Mouse (Mus musculus) embryonic facial prominence, embryonic 10.5 days (tissue): ENCODE measurements around the gene Prss32. TPM values are rescaled to one million over a fixed set of nuclear protein-coding genes. Genes with fewer than 3 reads are reported as not detected.

Experiments
- DNase-seq: peaks from one replicate; pipeline ENCODE4 v3.0.0-alpha.2; 2017; ENCODE audit warnings: low spot score
- H3K27ac ChIP-seq: fragments of 300-500 bp; sonication (generic); replicated peaks from 2 replicates; pipeline ENCODE4 v1.5.1; 2016; ENCODE audit warnings: mild to moderate bottlenecking
- H3K27me3 ChIP-seq: fragments of 300-500 bp; sonication (generic); replicated peaks from 2 replicates; pipeline ENCODE4 v1.6.1; 2016; ENCODE audit warnings: low read depth, mild to moderate bottlenecking; ENCODE audit not compliant: poor library complexity, severe bottlenecking
- H3K36me3 ChIP-seq: fragments of 300-500 bp; sonication (generic); replicated peaks from 2 replicates; pipeline ENCODE4 v1.6.1; 2016; ENCODE audit warnings: mild to moderate bottlenecking, moderate library complexity
- H3K4me1 ChIP-seq: fragments of 300-500 bp; sonication (generic); 2 replicates; pipeline ENCODE4 v1.6.1; 2016
- H3K4me3 ChIP-seq: fragments of 300-500 bp; sonication (generic); 2 replicates; pipeline ENCODE4 v1.5.1; 2016; ENCODE audit warnings: mild to moderate bottlenecking, moderate library complexity
- H3K9me3 ChIP-seq: fragments of 300-500 bp; sonication (generic); 2 replicates; pipeline ENCODE4 v1.6.1; 2016; ENCODE audit warnings: mild to moderate bottlenecking
- WGBS: fragments of 180-500 bp; shearing (Covaris S2); methylation state at CpG from one replicate; pipeline ENCODE4 v1.1.7; 2016; 5-methylcytosine and 5-hydroxymethylcytosine counted together
- polyA plus RNA-seq: library from polyadenylated mRNA; unstranded; fragments of >200 nt; fragmentation: Nextera tagmentation; extraction: Ambion mirVana; gene quantifications from 2 replicates; pipeline ENCODE4 v1.2.1, GENCODE M21; 2016

Prss32 gene
- polyA plus RNA-seq, 1 experiment from 2014 or later: 0.45 TPM

DNA sequence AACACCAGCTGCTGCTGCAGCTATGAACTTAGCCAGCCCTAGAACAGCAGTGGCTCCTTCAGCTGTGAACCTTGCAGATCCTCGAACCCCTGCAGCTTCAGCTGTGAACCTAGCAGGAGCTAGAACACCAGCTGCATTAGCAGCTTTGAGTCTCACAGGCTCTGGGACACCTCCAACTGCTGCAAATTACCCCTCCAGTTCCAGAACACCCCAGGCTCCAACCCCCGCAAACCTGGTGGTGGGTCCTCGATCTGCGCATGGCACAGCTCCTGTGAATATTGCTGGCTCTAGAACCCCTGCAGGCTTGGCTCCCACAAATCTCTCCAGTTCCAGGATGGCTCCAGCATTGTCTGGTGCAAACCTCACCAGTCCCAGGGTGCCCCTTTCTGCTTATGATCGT is 22.9 kb upstream of the Prss32 start:
- peaks cover 37% of the 10 kb centered on the region for H3K9me3 ChIP-seq
- H3K4me3 ChIP-seq: no peak overlapping the region
- DNase-seq: no peak
- WGBS: 94% methylated on average over 5 of the region's 5 CpGs
- no peaks in the 10 kb centered on the region for H3K27me3 ChIP-seq
- H3K4me1 ChIP-seq: 0 out of 2 replicates have a peak, but pooled peaks cover 5% of the 10 kb centered on the region
- H3K27ac ChIP-seq: no peak overlapping the region
- H3K36me3 ChIP-seq: peaks cover 100% of the 10 kb centered on the region

DNA sequence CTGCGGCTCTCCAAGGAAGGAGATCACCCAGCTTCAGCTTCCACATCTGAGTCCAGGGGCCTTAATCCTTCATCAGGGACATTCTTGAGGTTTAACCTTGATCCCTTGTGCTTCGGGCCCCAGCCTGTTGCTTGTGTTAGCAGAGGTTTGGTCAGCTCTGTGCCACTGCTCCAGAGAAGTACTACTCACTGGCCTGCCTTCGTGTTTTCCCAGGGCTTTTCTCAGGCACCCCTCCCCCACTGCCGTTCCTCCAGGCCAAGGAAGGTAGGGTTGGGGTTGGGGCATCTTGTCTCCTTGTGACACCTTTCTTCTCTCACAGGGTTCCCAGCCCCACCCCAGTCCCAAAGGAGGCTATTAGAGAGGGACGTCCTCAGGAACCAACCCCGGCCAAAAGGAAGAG is 21.6 kb upstream of the Prss32 start:
- H3K27me3 ChIP-seq: no peaks in the 10 kb centered on the region
- H3K4me1 ChIP-seq: peaks cover 6% of the 10 kb centered on the region
- peaks cover 100% of the 10 kb centered on the region for H3K36me3 ChIP-seq
- no peak overlapping the region for H3K4me3 ChIP-seq
- DNase-seq: no peak
- 73% methylated on average over 6 of the region's 6 CpGs for WGBS
- peaks cover 24% of the 10 kb centered on the region for H3K9me3 ChIP-seq
- H3K27ac ChIP-seq: no peak overlapping the region

DNA sequence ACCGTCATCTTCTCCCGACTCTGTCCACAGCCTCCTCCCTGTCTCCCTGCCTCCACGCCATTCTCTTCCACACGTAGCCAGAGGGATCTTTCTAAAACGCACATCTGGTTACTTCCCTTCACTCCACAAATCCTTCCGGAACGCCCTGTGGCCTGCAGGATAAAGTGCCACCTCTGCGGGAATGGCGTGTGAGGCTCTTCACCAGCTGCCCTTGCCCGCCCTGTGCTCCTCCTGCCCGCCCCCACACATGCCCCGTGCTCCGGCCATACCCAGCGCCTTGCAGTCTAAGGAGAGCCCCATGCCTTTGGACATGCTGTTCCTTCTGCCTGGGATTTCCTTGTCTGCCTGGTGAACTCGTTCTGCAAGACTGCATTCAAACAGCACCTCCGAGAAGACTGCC is 20.6 kb upstream of the Prss32 start:
- peaks cover 95% of the 10 kb centered on the region for H3K36me3 ChIP-seq
- 88% methylated on average over 16 of the region's 16 CpGs for whole genome bisulfite sequencing
- DNase-seq: no peak
- H3K27ac ChIP-seq: no peak overlapping the region
- peaks cover 20% of the 10 kb centered on the region for H3K9me3 ChIP-seq
- no peaks in the 10 kb centered on the region for H3K27me3 ChIP-seq
- no peak overlapping the region for H3K4me3 ChIP-seq
- peaks cover 15% of the 10 kb centered on the region for H3K4me1 ChIP-seq

DNA sequence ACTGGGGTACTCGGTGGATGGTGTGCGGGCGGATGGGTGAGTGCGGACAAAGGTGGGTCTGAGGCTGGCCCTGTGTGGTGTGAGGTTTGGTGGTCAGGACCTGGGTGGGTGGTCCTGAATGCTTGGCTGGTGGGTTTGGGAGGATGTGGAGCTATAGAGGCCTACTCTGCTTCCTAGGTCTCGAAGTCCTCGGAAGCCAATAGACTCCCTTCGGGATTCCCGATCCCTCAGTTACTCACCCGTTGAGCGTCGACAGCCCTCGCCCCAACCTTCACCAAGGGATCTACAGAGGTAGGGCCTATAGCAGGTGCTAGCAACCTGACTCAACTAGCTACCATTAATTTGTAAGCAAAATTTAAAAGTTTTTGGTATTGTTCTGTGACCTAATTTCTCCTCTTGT is 20.0 kb upstream of the Prss32 start:
- WGBS: 95% methylated on average over 12 of the region's 12 CpGs
- DNase-seq: no peak
- Histone ChIP-seq H3K4me3 (no peak overlapping the region), H3K27me3 (no peaks in the 10 kb centered on the region), H3K36me3 (peaks cover 89% of the 10 kb centered on the region), H3K27ac (no peak overlapping the region), H3K4me1 (peaks cover 18% of the 10 kb centered on the region), H3K9me3 (peaks cover 14% of the 10 kb centered on the region)

DNA sequence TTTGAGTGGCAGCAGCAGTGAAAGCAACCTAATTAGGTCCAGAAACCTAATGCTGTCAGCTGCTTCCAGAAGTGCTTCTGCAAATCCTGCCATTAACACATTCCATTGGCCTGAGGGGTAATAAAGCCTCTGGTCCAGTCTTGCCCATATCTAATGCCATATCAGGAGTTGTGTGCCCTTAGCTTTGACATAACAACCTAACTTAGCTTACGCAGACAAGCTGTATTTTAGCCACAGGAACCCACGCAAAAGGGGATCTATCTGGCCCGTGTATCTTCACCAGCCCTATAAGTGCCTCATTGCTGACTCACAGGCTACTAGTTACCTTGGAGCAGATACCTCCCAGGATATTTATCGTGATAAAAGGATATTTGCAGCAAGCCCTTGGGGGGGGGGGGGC is 18.1 kb upstream of the Prss32 start:
- Histone ChIP-seq H3K4me3 (no peak overlapping the region), H3K9me3 (no peaks in the 10 kb centered on the region), H3K36me3 (peaks cover 69% of the 10 kb centered on the region), H3K27me3 (peaks cover 6% of the 10 kb centered on the region; the same call in 1 of the 2 replicates), H3K27ac (no peak overlapping the region), H3K4me1 (peaks cover 22% of the 10 kb centered on the region)
- DNase-seq: no peak
- WGBS: 85% methylated on average over 4 of the region's 4 CpGs

DNA sequence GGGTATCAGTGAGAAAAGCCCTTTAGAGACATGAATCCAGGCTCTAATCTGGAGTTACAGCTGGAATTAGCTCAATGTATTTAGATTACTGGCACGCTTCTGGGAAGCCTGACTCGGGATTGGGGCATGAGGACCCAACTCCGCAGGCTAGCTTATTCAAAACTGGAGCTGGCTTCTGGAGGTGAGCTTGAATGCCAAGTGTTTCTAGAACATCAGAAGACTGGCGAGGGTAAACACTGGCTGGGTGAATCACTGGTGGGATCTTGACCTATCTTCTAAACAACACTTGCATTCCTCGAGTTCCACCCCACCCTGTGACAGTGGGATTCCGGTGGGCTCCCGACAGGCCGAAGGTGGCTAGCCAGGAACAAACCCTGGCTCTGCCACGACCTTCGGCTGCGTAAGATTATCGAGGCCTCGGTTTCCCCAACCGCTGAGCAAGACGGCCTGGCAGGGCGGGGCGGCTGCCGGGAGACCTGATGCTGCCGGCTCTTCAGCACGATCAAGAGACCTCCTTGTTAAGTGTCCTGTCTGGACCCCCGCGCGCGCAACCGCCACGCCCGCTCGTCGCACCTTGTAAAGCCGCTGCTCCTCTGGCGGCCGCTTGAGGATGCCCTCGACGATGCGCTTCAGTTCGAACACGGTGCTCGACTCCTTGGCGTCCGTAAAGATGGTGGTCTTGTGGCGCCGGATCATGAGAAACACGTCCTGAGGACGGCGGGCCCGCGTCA is 15.2 kb upstream of the Prss32 start:
- H3K36me3 ChIP-seq: peaks cover 41% of the 10 kb centered on the region
- WGBS: under 1% methylated on average over 47 of the region's 47 CpGs
- H3K27ac ChIP-seq: peak overlapping the region; percentile 92
- peak overlapping the region; percentile 83 for H3K4me3 ChIP-seq
- peaks cover 22% of the 10 kb centered on the region for H3K4me1 ChIP-seq
- peak; percentile 81 for DNase-seq
- H3K9me3 ChIP-seq: no peaks in the 10 kb centered on the region
- H3K27me3 ChIP-seq: peaks cover 20% of the 10 kb centered on the region

DNA sequence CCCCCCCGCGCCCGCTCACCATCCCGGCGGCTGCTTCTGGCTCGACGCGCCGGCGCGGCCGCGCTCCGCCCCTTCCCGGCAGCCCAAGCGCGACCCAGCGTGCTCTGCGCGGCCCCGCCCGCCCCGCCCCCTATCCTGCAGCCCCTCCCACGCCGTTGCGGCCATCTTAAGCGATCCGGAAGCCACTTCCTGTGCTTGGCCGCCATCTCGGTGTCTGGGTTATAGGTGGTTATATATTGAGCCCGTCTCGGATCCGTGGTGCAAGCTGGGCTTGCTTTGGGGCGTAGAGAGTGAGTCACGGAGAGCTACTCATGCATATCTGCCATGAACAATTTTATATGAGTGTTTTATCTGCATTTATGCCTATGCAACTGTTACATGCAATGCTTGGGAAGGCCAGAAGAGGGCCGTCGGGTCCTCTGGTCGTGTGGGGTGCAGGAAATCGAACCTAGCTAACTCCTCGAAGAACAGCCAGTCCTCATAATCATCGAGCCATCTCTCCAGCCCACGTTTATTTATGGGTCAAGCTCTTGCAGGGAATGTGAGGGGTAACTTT is 14.5 kb upstream of the Prss32 start, which contains the start of gene Elob:
Gene Elob, minus strand, starts transcription at position 73 of the 556 bp plus-strand sequence.
- Histone ChIP-seq H3K9me3 (no peaks in the 10 kb centered on the region), H3K4me3 (peak within 1 kb of the TSS; percentile 83), H3K4me1 (peaks cover 22% of the 10 kb centered on the region), H3K36me3 (peaks cover 34% of the 10 kb centered on the region), H3K27ac (peak within 1 kb of the TSS; percentile 92), H3K27me3 (peaks cover 27% of the 10 kb centered on the region)
- WGBS: 2% methylated on average over 33 of the region's 42 CpGs
- DNase-seq: peak; percentile 94

DNA sequence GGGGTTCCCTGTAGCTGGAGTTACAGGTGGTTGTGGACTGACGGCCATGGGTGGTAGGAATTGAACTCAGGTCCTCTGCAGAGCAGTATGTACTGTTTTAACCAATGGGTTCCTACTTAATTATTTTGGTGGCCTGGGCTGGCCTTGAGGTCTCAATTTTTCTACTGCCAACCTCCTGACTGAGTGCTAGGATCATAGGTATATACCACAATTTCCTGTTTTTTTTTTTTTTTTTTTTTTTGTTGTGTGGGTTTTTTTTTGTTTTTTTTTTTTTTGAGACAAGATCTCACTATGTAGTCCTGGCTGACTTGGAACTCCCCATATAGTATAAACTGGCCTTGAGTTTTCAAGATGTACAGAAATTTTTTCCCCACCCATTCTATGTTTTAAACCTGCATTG is 12.5 kb upstream of the Prss32 start:
- Histone ChIP-seq H3K4me3 (no peak overlapping the region), H3K4me1 (peaks cover 17% of the 10 kb centered on the region), H3K9me3 (no peaks in the 10 kb centered on the region), H3K27me3 (peaks cover 43% of the 10 kb centered on the region), H3K36me3 (peaks cover 13% of the 10 kb centered on the region), H3K27ac (no peak overlapping the region)
- 90% methylated on average over 1 of the region's 1 CpGs for WGBS
- no peak for DNase-seq

DNA sequence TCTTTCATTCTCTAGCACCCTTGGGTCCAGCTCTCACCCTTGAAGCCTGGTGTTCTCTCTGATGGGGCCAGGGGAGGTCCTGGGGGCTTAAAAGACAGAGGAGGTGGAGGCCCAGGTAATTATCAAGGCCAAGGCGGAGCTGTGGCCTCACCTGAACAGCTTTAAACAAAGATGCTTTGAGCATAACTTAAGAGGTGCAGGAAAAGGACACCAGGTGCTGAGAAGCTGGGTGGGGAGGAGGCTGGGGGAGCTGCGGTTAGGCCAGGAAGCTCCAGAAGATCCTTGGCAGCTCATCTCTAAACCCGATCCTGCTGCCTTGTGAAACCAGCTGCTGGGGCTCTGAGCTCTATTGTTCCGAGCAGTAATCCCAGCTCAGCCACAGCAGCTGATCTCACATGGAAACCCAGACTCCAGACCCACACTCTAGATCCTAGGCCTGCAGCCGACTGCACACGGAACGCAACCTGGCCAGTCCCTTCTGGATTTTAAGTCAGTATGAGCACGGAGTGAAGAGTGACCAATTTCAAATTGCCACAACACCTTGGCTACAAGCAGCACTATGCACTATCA is 7.6 kb upstream of the Prss32 start, which contains the start of gene Prss33:
Gene Prss33, minus strand, starts transcription at position 51 of the 570 bp plus-strand sequence.
- WGBS: 62% methylated on average over 8 of the region's 8 CpGs
- no peaks in the 10 kb centered on the region for H3K9me3 ChIP-seq
- H3K27me3 ChIP-seq: peaks cover 32% of the 10 kb centered on the region
- H3K27ac ChIP-seq: no peak within 1 kb of the TSS
- no peaks in the 10 kb centered on the region for H3K4me1 ChIP-seq
- no peaks in the 10 kb centered on the region for H3K36me3 ChIP-seq
- no peak within 1 kb of the TSS for H3K4me3 ChIP-seq
- DNase-seq: no peak

DNA sequence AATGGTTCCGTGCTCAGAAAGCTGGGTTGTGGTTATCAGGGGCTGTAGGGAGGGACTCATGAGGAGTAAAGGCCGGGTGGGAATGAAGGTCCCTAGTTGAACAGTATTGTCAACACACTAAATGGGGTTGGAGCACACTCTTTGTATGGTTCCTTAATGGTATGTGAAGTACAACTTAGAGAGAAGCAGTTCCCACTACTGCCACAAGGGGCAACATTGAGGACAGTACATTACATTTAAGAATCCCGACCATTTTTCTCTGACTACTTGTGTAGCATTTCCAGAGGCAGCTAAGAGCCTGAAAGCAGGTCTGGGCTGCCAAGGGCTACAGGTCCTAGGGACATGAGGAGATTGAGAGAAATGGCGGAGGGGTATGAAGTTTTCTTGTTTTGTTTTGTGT is 2.5 kb upstream of the Prss32 start:
- WGBS: 32% methylated on average over 4 of the region's 4 CpGs
- Histone ChIP-seq H3K4me1 (0 out of 2 replicates have a peak, but pooled peaks cover 10% of the 10 kb centered on the region), H3K27ac (no peak overlapping the region), H3K9me3 (no peaks in the 10 kb centered on the region), H3K4me3 (no peak overlapping the region), H3K27me3 (peaks cover 17% of the 10 kb centered on the region), H3K36me3 (no peaks in the 10 kb centered on the region)
- peak; percentile 57 for DNase-seq

DNA sequence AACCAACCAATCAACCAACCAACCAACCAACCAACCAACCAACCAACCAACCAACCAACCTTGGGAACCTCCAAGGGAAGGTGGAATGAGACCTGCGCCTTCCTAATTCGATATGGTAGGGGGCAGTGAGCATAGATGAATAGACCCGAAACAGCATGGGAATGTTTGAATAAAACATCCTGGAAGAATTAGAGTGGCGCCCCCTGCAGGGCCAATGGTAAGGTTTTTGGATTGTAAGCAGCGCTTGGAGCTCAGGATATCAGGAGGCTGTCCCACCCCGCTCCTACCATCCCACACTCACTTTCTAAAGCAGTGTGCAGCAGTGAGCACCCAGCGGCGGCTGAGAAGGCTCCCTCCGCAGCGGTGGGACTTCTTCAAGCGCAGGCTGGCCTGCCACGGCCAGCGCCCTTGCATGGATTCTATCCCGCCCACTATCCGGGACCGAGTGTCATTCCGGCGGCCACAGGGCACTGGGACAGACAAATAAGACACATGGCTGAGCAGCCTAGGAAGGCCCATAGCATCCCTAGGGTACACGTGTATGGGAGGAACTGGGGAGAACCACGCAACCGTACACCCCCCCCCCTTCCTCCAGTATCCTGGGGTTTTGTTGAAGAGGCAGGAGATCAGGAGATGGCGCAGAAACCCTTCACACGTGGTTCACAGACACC is 379 bp upstream of the Prss32 start:
- peak; percentile 39 for DNase-seq
- 0 out of 2 replicates have a peak, but pooled peaks cover 10% of the 10 kb centered on the region for H3K4me1 ChIP-seq
- H3K4me3 ChIP-seq: peak overlapping the region; percentile 48
- H3K27me3 ChIP-seq: peaks cover 17% of the 10 kb centered on the region
- WGBS: 44% methylated on average over 23 of the region's 23 CpGs
- no peaks in the 10 kb centered on the region for H3K36me3 ChIP-seq
- H3K27ac ChIP-seq: no peak overlapping the region
- H3K9me3 ChIP-seq: no peaks in the 10 kb centered on the region

DNA sequence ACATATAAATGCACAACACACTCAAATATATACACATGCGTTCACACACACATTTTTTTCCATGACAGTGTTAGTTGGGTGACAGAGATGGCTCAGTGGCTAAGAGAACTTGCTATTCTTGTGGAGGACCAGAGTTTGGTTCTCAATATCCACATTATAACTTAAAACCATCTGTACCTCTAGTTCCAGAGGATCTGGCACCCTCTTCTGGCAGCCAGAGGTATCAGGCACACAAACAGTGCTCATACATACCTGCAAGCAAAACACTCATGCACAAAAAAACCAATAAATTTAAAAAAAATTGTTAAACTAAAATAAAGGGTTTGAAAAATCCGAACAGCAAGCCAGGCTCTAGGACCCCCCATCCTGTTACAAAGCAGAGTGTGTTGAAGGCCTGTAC is 6.4 kb downstream of the Prss32 start:
- DNase-seq: no peak
- no peak overlapping the region for H3K4me3 ChIP-seq
- H3K4me1 ChIP-seq: no peaks in the 10 kb centered on the region
- no peaks in the 10 kb centered on the region for H3K9me3 ChIP-seq
- H3K27ac ChIP-seq: no peak overlapping the region
- 63% methylated on average over 2 of the region's 2 CpGs for WGBS
- no peaks in the 10 kb centered on the region; the same call in 1 of the 2 replicates for H3K27me3 ChIP-seq
- no peaks in the 10 kb centered on the region for H3K36me3 ChIP-seq
